Mouse (Mus musculus) olfactory bulb, adult 2 months (tissue): Measurements from ENCODE around the gene Pcca. TPM values are rescaled to one million over a fixed set of nuclear protein-coding genes. Genes with fewer than 3 reads are reported as not detected.
"Not testable (repeated sequence)": the region's sequence is repeated elsewhere in the genome, so short reads cannot be mapped to it uniquely, and the experiment has no call there.

ENCODE experiments used
- H3K27ac ChIP-seq: fragments of 200-500 bp; 2 replicates; pipeline ENCODE4 v1.5.1; 2012; ENCODE audit warnings: low read depth, low read length; ENCODE audit not compliant: insufficient read depth
- H3K4me1 ChIP-seq: fragments of 200-500 bp; 2 replicates; pipeline ENCODE4 v1.6.1; 2012; ENCODE audit warnings: low read length; ENCODE audit not compliant: control insufficient read depth, insufficient read depth
- H3K4me3 ChIP-seq: fragments of 200-500 bp; 2 replicates; pipeline ENCODE4 v1.5.1; 2012; ENCODE audit warnings: mild to moderate bottlenecking, low read depth, low read length, moderate library complexity; ENCODE audit not compliant: insufficient read depth
- CTCF ChIP-seq: fragments of 200-500 bp; IDR thresholded peaks from 2 replicates; pipeline ENCODE4 v1.5.1; 2012; ENCODE audit warnings: low read depth, mild to moderate bottlenecking, low read length, moderate library complexity; ENCODE audit not compliant: insufficient read depth
- POLR2A ChIP-seq: fragments of 200-500 bp; IDR thresholded peaks from 2 replicates; pipeline ENCODE4 v1.6.1; 2012; ENCODE audit warnings: mild to moderate bottlenecking, low read depth, low read length, moderate library complexity; ENCODE audit not compliant: insufficient read depth
- WGBS: fragments of 180-500 bp; shearing (Covaris S2); methylation state at CpG from one replicate; pipeline ENCODE4 v1.1.7; 2018; 5-methylcytosine and 5-hydroxymethylcytosine counted together
- polyA plus RNA-seq: library from polyadenylated mRNA; stranded (reverse); fragments of >200 nt; gene quantifications from 2 replicates; pipeline ENCODE4 v1.2.4, GENCODE M21; 2012; ENCODE audit warnings: low replicate concordance; ENCODE audit not compliant: missing spikeins, insufficient read depth, insufficient read length

Pcca gene
- polyA plus RNA-seq, 1 experiment: not detected

DNA sequence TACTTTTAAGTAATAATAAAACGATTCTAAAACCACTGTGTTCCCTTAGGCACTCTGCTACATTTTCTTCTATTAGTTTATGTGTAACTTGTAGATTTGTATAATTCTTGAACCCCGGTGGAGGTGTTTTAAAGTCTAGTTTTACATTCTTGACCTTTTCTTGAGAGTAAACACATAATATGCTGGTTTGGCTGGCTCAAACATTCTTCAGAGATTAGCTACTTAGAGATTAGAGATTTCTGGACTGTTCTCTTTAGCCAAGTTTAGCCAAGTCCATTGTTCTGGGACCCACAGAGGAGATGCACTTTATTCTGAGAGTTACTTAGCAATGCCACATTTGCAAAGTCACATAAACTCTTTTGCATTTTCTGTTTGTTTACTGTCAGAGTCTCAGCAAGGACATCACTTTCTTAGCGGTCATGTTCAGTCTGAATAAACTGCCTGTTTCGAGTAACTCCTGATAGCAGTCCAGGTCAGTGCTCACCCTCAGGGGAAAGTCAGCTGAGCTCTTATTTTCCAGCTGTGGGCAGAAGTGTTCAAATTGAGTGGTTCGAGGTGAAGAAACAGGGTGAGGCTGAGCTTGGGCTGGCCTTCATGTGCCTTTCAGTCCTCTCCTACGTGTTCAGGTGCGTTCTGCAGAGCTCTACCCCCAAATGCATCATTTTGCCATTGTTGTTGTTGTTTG is 18.8 kb downstream of the Pcca start:
- TF ChIP-seq POLR2A: no peak
- TF ChIP-seq CTCF: no peak
- no peak overlapping the region for H3K27ac ChIP-seq
- H3K4me1 ChIP-seq: no peaks in the 10 kb centered on the region
- WGBS: 76% methylated on average over 7 of the region's 7 CpGs
- no peak overlapping the region for H3K4me3 ChIP-seq

- 87% methylated on average over 9 of the region's 9 CpGs for WGBS
- no peak for TF ChIP-seq POLR2A
- H3K4me1 ChIP-seq: no peaks in the 10 kb centered on the region
- no peak overlapping the region for H3K4me3 ChIP-seq
- no peak overlapping the region for H3K27ac ChIP-seq
These were observed 23.2 kb downstream of the Pcca start for GRCm38 (mm10) chr14:122557353-122557752.

DNA sequence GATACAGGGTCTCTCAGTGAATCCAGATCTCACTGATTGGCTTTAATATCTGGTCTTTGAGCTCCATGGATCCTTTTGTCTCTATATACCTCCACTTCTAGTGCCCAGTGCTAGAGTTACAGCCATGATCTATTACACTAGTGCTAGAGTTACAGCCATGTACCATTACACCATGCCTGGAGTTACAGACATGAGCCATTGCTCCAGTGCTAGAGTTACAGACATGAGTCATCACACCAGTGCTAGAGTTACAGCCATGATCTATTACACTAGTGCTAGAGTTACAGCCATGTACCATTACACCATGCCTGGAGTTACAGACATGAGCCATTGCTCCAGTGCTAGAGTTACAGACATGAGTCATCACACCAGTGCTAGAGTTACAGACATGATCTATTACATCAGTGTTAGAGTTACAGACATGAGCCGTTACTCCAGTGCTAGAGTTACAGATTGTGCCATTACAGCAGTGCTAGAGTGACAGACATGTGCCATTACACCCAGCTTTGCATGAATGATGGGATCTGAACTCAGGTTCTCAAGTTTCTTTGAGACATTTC is 26.8 kb downstream of the Pcca start:
- H3K4me1 ChIP-seq, H3K4me3 ChIP-seq, H3K27ac ChIP-seq: not testable (repeated sequence)
- WGBS: 91% methylated on average over 1 of the region's 1 CpGs

DNA sequence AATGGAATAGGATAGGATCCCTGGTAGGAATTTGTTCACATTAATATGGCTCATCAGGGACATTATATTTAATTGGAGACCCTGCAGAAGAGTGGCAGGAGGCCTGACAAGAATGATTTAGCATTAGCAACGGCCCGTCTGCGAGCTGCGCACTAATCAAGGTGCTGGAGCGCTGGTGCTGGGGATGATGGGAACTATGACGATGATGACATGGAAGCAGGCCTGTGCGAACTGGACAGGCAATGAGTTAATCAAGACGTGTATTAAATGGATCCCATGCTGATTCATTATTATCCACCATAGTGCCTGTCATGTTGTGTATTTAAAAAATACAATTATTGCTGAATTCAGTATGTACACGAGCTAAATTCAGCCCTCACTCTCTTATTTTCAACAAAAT is 36.7 kb downstream of the Pcca start:
- no peaks in the 10 kb centered on the region for H3K4me1 ChIP-seq
- 82% methylated on average over 9 of the region's 9 CpGs for WGBS
- TF ChIP-seq CTCF (no peak), POLR2A (no peak)
- no peak overlapping the region for H3K27ac ChIP-seq
- H3K4me3 ChIP-seq: no peak overlapping the region

- no peak overlapping the region for H3K27ac ChIP-seq
- WGBS: 88% methylated on average over 7 of the region's 7 CpGs
- H3K4me1 ChIP-seq: no peaks in the 10 kb centered on the region
- H3K4me3 ChIP-seq: no peak overlapping the region
- TF ChIP-seq POLR2A: no peak
- no peak for TF ChIP-seq CTCF
These were observed 40.1 kb downstream of the Pcca start for GRCm38 (mm10) chr14:122574064-122574751.

DNA sequence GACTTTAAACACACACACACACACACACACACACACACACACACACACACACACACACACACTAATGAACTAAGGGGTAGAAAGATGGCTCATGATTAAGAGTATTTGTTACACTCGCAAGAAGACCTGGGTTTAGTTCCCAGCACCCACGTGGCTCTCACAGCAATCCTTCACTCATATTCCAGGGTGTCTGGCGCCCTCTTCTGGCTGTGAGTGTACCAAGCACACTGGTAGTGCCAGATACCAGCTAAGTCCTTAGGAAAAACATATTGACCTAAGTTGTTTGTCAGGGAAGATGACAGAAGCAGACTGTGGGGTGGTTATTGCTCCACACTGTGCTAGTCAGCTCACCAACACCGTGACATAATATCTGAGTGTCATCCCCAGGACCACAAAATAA is 43.7 kb downstream of the Pcca start:
- Histone ChIP-seq H3K4me1 (no peaks in the 10 kb centered on the region), H3K4me3 (no peak overlapping the region), H3K27ac (no peak overlapping the region)
- TF ChIP-seq CTCF (no peak), POLR2A (no peak)
- 90% methylated on average over 4 of the region's 4 CpGs for WGBS

DNA sequence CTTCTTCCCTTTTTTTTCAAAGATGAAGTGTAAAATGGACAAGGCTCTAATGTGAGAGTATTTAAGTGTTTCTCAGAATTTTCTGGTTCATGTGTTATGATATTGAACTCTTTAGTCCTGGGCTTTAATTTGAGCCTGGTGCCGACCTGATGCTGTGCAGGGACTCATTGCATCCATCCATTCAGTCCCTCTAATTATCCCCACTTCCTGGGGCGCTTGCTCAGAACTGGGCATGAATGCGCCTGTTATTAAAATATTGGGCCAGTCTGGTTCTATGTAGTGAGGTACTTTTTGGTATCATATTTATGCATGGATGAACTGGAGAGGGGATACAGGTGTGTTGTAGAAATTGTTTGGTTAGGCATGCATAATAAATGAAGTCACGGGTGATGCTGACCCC is 47.9 kb downstream of the Pcca start:
- Histone ChIP-seq H3K4me3 (no peak overlapping the region), H3K27ac (no peak overlapping the region), H3K4me1 (no peaks in the 10 kb centered on the region)
- no peak for TF ChIP-seq POLR2A
- TF ChIP-seq CTCF: no peak
- WGBS: 74% methylated on average over 4 of the region's 4 CpGs

DNA sequence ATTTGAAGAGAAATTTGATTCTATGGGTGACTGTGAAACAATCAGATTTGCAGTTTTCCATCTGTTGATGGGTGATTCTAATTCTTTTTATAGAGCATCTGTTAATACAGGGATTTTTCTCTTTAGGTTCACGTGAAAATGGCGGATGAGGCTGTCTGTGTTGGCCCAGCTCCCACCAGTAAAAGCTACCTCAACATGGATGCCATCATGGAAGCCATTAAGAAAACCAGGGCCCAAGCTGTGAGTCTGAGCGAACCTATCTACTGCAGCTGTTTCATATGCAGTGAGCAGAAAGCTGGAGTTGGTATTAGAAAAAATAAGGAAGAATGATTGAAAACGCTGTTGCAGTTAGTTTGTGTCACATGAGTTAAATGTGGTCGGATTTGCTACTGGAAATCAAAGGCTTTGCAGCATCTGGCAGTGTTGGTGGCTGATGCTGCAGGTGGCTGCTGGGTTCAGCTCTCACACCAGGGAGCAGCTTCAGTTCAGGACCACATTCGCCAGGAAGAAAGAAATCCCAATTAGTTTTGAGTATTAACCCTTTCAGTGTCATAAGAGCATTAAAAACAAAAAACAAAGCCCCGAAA is 48.5 kb downstream of the Pcca start:
- Histone ChIP-seq H3K27ac (no peak overlapping the region), H3K4me1 (no peaks in the 10 kb centered on the region), H3K4me3 (no peak overlapping the region)
- 62% methylated on average over 7 of the region's 7 CpGs for WGBS
- TF ChIP-seq POLR2A: no peak
- no peak for TF ChIP-seq CTCF

GRCm38 (mm10) chr14:122584087-122584486 is 50.0 kb downstream of the Pcca start:
- 91% methylated on average over 2 of the region's 2 CpGs for WGBS
- H3K4me1 ChIP-seq, H3K27ac ChIP-seq, H3K4me3 ChIP-seq: not testable (repeated sequence)
